Mouse (Mus musculus): ENCODE measurements around the gene Otulinl.
A peak's percentile ranks its signal among the peaks of the same experiment; 100 is the strongest.

The Otulinl gene

DNA sequence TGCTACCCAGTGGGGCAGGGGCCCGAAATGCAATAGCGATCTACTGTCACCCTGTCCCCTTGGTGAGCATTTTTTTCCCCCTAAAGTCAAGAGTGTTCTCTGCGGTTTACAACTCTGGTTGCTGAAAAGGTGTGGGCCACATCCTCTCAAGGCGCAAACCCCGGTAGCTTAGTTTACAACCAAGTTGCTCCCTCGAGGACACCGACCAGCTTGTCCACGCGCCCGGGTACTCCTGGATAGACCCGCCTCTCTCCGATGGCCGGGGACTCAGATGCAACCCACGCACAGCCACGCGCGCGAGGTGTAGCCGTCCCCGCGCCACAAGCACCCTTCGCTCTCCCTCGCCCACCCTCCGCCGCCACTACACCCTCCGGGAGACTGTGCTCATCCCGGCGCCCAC lies 382 bp downstream of the Otulinl start:
- peak; percentile 73 for DNase-seq (ENCODE audit: low read depth)

DNA sequence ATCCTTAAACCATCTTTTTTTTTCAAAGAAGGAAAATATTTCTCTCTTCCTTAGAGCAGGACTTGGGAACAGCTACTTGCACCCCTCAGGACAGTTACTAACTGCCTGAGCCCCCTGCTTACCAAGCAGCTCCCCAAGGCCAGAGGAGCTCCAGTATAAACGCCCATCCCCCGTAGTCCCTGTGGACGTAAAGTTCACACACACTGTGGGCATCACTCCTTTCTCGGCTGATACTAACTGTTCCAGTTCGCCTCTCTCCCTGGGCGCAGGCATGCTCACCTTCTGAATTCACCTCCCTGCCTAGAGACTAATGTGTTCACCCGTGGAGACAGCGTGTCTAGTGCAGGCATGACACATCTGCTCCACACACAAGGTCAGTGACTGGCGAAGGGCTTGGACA lies 2.9 kb downstream of the Otulinl start:
- DNase-seq (ENCODE audit: low read depth), result no peak

DNA sequence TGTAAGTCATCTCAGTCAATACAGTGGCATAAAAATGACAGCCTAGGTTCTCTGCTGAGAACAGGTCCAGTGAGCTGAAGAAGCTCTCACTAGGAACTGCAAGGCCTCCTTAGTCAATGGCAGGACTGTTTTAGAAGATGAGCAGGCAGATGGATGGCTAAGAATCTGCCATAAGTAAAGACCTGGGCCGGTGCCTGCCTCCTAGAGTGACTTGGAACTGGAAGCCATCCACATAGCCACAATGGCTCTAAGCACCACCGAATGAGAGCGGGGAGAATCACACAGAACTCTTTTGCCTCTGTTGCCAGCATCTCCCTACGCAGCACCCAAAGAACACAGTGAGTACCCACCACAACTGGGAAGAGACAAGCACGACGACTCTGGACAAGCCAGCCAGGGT lies 3.6 kb downstream of the Otulinl start:
- DNase-seq (ENCODE audit: low read depth), result no peak

DNA sequence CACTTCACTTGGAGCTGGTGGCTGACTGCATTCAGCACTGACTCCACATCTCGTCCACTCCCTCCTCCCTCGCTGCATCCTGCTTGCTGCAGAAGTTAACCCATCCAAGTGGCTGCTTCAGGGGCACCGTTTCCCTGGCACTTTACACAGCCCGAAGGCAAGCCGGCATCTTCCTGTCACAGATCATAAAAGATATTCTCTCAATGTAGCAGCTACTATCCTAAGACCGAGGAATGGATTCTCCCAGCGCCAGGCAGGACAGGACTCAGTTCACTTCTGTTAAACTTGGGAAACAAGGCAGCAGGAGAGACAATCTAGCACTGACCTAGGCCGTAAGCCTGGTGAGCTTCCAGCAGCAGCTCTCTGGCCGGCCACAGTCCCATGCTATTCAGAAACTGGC lies 5.2 kb downstream of the Otulinl start:
- no peak for DNase-seq (ENCODE audit: low read depth)

- no peak for DNase-seq (ENCODE audit: low read depth)
These were observed 6.3 kb downstream of the Otulinl start for GRCm38 (mm10) chr15:27675122-27675521.

GRCm38 (mm10) chr15:27674041-27674440 lies 7.3 kb downstream of the Otulinl start:
- DNase-seq (ENCODE audit: low read depth), result no peak

DNA sequence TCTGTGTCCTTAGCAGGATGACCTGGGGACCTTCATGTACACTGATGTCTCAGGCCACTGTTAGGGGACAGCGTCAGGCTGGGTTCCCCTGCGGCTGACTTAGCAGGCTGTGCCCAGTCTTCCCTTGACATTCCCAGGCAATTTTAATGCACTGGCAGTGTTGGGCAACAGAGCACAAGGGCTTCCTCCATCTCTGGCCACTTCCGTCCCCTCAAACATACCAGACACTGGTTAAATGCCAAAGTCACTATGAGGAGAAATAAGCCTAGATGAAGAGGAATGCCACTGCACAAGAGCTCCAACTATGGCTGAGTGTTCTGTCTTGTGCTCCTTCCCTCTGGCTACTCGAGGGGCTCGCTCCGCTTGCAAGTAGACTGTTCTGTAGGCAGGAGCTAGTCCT lies 8.2 kb downstream of the Otulinl start:
- no peak for DNase-seq (ENCODE audit: low read depth)

GRCm38 (mm10) chr15:27672259-27672658 lies 9.1 kb downstream of the Otulinl start:
- no peak for DNase-seq (ENCODE audit: low read depth)

DNA sequence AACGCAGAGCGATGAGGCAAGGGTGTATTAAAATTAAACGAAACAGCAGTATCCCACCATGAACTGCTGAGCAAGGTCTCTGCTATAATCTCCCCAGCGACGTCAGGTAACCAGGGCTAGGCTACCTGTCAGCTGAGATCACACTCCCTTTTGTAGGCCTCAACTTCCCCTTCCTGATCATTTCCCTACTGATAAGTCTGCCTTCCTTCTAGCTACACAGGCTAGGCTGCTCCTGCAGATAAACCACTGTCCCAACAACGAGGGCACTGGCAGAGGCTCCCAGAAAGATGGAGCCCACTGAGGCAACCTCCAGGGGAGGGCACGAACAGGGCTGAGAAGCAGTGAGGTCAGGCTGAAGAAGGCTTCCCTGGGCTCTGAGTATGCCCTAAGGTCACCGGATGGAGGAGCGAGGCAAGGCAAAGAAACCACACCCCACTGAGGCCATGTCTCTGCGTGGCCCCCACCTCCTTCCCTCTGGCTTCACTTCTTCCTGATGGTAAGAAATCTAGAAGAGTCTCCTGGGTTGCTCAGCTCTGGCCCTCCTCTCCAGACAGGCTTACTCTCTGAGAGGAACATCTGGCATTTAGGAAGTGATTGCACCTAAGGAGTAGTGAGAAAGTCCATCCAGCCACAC lies 9.7 kb downstream of the Otulinl start:
- peak; percentile 53 for DNase-seq (ENCODE audit: low read depth)

DNA sequence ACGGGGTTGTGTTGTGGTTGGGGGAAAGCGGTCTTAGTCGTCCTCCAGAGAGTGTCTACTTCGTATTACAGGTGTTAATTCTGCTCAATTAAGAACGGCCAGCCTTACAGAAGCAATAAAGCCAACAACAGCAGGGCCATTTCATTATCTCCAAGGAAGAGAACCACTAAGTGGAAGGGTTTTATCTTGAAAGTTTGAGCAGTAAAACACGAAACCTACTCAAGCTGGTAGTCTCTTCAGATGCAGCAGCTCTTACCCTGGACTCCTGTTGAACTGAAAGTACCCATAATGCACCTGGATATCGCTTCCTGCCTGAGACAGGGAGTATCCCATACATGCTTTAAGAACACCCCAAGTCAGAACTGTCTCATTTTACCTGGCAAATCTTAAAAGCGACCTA lies 10.7 kb downstream of the Otulinl start:
- DNase-seq (ENCODE audit: low read depth), result peak; percentile 89

- peak; percentile 81 for DNase-seq (ENCODE audit: low read depth)
These were observed 11.4 kb downstream of the Otulinl start for GRCm38 (mm10) chr15:27669931-27670411.

GRCm38 (mm10) chr15:27669276-27669675 lies 12.1 kb downstream of the Otulinl start:
- peak; percentile 30 for DNase-seq (ENCODE audit: low read depth)

- DNase-seq (ENCODE audit: low read depth), result no peak
These were observed 12.8 kb downstream of the Otulinl start for GRCm38 (mm10) chr15:27668557-27668956.

GRCm38 (mm10) chr15:27668001-27668461 lies 13.3 kb downstream of the Otulinl start:
- DNase-seq (ENCODE audit: low read depth), result peak; percentile 85

- DNase-seq (ENCODE audit: low read depth), result no peak
These were observed 14.4 kb downstream of the Otulinl start for GRCm38 (mm10) chr15:27666911-27667539.

GRCm38 (mm10) chr15:27665392-27665911 lies 15.9 kb downstream of the Otulinl start:
- no peak for DNase-seq (ENCODE audit: low read depth)

- DNase-seq (ENCODE audit: low read depth), result no peak
These were observed 17.3 kb downstream of the Otulinl start for GRCm38 (mm10) chr15:27664126-27664525.

GRCm38 (mm10) chr15:27662699-27663098 lies 18.7 kb downstream of the Otulinl start:
- no peak for DNase-seq (ENCODE audit: low read depth)

- DNase-seq (ENCODE audit: low read depth), result no peak
These were observed 19.7 kb downstream of the Otulinl start for GRCm38 (mm10) chr15:27661696-27662095.

DNA sequence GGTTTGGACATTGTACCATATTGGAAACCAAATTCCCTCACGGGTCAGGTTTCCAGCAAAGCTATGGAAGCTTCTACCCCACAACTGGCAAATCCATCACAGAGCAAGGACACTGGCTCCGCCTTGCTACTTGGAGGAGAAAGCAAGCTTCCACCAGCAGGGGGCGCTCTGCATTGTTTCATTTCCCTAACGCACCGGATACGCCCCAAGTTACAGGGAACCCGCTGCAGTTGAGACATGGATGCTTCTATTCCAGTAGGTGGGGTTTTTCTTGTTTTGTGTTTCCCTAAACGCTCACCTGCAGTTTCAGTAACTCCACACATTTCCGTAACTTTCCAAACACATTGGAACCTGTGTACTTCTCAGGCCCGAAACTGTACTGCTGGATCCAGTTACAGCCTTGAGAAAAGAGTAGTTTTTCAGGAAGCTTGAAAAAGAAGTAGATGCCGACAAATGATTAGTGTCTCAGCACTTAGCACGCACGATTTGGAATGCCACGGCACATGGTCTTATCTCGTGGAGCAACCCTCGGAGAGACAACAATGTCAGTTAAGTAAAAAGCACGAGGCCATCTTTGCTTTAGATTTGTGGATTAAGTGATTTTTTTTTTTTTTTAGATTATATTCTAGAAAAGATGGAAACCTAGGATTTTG lies 21.7 kb downstream of the Otulinl start:
- DNase-seq (ENCODE audit: low read depth), result peak; percentile 95

DNA sequence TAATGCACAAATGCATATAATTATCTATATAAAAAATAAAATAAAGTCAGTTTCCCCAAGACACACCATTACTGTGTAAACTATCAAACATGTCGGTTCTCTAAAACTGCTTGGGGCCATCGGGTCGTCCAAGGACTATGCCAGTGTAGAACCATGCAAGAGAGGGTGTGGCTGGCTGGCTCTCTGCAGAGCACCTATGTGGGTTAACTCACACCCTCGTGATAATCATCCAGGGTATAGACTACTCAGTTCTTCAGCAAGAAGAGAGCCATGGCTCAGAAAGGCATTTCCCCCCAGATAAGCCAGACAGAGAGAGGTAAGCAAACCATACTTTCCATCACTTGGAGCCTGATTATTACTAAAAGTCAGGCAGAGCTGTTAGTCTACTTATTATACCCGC lies 22.2 kb downstream of the Otulinl start:
- DNase-seq (ENCODE audit: low read depth), result no peak

DNA sequence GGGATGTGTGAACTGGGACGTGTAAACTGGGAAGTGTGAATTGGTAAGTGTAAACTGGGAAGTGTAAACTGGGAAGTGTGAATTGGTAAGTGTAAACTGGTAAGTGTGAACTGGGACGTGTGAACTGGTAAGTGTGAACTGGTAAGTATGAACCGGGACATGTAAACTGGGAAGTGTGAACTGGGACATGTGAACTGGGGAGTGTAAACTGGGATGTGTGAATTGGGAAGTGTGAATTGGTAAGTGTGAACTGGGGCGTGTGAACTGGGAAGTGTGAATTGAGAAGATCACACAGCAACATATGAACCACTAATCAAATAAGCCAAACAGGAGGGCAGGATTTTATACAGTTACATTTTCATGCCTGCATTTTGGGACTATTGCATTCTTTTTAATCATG lies 23.0 kb downstream of the Otulinl start:
- DNase-seq (ENCODE audit: low read depth), result peak; percentile 64

DNA sequence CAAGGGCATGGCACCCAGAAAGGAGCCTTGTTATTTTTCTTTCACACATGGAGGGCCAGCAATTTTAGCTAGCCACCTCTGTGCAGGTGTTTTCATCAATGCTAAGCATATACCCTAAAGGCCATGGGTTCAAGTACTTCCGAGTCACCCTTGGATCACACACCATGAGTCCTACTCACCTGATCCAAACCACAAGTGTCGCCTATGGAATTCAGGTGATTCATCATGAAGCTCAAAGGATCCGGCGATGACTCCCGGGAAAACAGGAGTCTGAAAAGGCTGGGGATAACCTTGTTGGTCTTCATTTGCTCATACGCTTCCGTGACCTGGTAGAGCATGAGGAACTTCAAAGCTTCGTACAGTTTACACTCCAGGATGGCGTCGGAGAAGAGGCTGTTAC lies 23.5 kb downstream of the Otulinl start:
- no peak for DNase-seq (ENCODE audit: low read depth)
